Mouse (Mus musculus) erythroblast, embryonic 14.5 days (primary cell): ENCODE measurements around the gene Hnrnpab. TPM values are rescaled to one million over a fixed set of nuclear protein-coding genes. Genes with fewer than 3 reads are reported as not detected.
"Not testable (repeated sequence)": the region's sequence is repeated elsewhere in the genome, so short reads cannot be mapped to it uniquely, and the experiment has no call there.

ENCODE experiments used
- H3K27me3 ChIP-seq: 2 replicates; pipeline ENCODE4 v1.6.1; 2012; ENCODE audit warnings: inconsistent platforms; ENCODE audit not compliant: control insufficient read depth
- H3K36me3 ChIP-seq: 2 replicates; pipeline ENCODE4 v1.6.1; 2012; ENCODE audit warnings: mild to moderate bottlenecking, inconsistent platforms; ENCODE audit not compliant: control insufficient read depth
- H3K4me1 ChIP-seq: 2 replicates; pipeline ENCODE4 v1.6.1; 2012; ENCODE audit warnings: inconsistent platforms; ENCODE audit not compliant: control insufficient read depth
- H3K4me3 ChIP-seq: replicated peaks from 2 replicates; pipeline ENCODE3; 2012; ENCODE audit warnings: moderate library complexity, mild to moderate bottlenecking, inconsistent platforms
- H3K9me3 ChIP-seq: 2 replicates; pipeline ENCODE4 v1.6.1; 2012; ENCODE audit warnings: low read length, inconsistent platforms, mixed read lengths; ENCODE audit not compliant: control insufficient read depth
- GATA1 ChIP-seq: IDR thresholded peaks from 2 replicates; pipeline ENCODE4 v1.6.1; 2012; ENCODE audit warnings: low read length, inconsistent platforms, mixed read lengths
- TAL1 ChIP-seq: IDR thresholded peaks from 3 replicates; pipeline ENCODE4 v1.6.1; 2012; ENCODE audit warnings: low read length, inconsistent platforms, mixed read lengths
- polyA plus RNA-seq: library from polyadenylated mRNA; stranded (reverse); fragments of >175 nt; gene quantifications from 2 replicates; pipeline ENCODE4 v1.2.3, GENCODE M21; 2012

The Hnrnpab gene
- polyA plus RNA-seq, 1 experiment: 82.9 TPM

GRCm38 (mm10) chr11:51637971-51638414, 31.3 kb upstream of the Hnrnpab start:
- Histone ChIP-seq H3K36me3 (peaks cover 6% of the 10 kb centered on the region), H3K4me3 (peak overlapping the region; percentile 34), H3K9me3 (no peaks in the 10 kb centered on the region), H3K27me3 (peaks cover 8% of the 10 kb centered on the region), H3K4me1 (peaks cover 39% of the 10 kb centered on the region)
- no peak for TF ChIP-seq GATA1
- no peak for TF ChIP-seq TAL1

- Histone ChIP-seq H3K4me3 (peak overlapping the region; percentile 91), H3K27me3 (peaks cover 8% of the 10 kb centered on the region), H3K9me3 (no peaks in the 10 kb centered on the region), H3K4me1 (peaks cover 50% of the 10 kb centered on the region), H3K36me3 (peaks cover 10% of the 10 kb centered on the region)
- TF ChIP-seq TAL1 (no peak), GATA1 (no peak)
These were observed 29.7 kb upstream of the Hnrnpab start for GRCm38 (mm10) chr11:51636323-51636684.

DNA sequence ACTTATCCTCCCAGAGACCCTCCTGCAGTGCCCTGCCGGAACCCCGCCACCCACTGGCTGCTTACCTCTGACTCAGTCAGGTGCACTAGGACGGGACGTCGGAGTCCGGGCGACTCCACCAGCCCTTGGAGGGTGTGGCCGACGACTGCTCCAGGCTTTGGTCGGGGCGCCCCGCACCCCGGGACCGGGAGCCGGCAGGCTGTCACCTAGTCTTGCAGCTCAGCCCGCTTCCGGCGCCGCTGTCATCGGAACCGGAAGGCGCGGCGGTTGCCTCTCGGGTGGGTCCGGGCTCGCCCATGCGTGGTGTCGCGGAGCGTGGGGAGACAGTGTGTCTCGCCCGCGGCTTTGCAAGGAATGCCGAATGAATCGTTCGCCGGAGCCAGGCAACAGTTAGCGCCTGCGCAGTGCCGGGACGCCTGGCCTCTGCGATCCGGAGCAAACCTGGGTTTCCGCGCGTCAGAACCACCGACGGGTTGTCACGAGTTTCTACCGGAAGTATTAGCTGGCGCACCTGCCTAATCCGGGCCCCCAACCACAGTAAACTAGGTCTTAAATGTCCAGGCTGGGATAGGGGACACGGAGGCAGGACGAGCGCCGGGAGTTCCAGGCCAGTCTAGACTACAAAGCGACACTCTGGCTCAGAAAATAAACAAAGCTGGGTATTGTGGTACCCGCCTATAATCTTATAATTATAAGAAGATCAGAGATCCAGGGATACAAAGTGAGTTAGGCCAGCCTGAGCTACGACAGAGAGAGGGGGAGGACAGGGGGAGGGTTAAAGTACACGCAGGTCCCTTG, 29.1 kb upstream of the Hnrnpab start, which contains the start of gene Rmnd5b:
Rmnd5b (minus strand) TSS at position 372 of the 798 bp plus-strand sequence.
- Histone ChIP-seq H3K27me3 (peaks cover 8% of the 10 kb centered on the region), H3K36me3 (peaks cover 16% of the 10 kb centered on the region), H3K4me3 (peak within 1 kb of the TSS; percentile 91), H3K4me1 (peaks cover 53% of the 10 kb centered on the region), H3K9me3 (no peaks in the 10 kb centered on the region)
- no peak for TF ChIP-seq TAL1
- TF ChIP-seq GATA1: no peak

DNA sequence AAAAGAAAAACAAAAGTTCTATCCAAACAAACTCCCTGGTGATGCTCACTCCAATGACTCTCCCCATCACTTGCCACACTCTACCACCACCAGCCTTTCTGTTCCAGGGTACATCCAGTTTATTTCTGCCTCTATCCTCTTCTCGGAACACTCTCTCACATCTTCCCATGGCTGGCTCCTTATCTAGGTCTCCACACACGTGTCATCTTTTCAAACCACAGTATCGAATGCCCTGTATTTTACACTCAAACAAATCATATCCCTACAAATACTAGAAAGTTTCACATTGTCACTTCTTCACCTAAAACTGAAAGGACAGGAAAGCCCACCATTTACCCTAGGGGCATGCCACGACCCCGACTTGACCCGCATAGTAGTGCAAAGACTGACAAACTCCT, 28.5 kb upstream of the Hnrnpab start:
- Histone ChIP-seq H3K4me1 (peaks cover 54% of the 10 kb centered on the region), H3K4me3 (peak overlapping the region; percentile 91), H3K27me3 (peaks cover 8% of the 10 kb centered on the region), H3K36me3 (peaks cover 19% of the 10 kb centered on the region), H3K9me3 (no peaks in the 10 kb centered on the region)
- TF ChIP-seq TAL1: no peak
- no peak for TF ChIP-seq GATA1

GRCm38 (mm10) chr11:51633721-51634120, 27.1 kb upstream of the Hnrnpab start:
- Histone ChIP-seq H3K36me3 (peaks cover 31% of the 10 kb centered on the region), H3K27me3 (peaks cover 8% of the 10 kb centered on the region), H3K9me3 (no peaks in the 10 kb centered on the region), H3K4me3 (no peak overlapping the region), H3K4me1 (peaks cover 60% of the 10 kb centered on the region)
- TF ChIP-seq GATA1 (no peak), TAL1 (no peak)

DNA sequence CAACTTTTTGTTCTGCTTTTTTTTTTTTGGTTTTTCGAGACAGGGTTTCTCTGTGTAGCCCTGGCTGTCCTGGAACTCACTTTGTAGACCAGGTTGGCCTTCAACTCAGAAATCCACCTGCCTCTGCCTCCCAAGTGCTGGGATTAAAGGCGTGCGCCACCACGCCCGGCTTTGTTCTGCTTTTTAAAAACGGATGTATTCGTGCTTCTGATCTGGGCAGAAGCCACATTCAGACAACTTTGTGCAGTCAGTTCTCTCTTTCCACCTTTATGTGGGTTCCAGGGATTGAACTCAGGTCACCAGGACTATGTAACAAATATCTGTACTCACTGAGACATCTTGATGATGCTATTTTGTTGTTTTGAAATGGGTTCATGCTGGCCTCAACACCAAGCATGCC, 26.6 kb upstream of the Hnrnpab start:
- H3K9me3 ChIP-seq, H3K27me3 ChIP-seq, H3K4me3 ChIP-seq: not testable (repeated sequence)
- peaks cover 35% of the 10 kb centered on the region for H3K36me3 ChIP-seq
- H3K4me1 ChIP-seq: peaks cover 59% of the 10 kb centered on the region

DNA sequence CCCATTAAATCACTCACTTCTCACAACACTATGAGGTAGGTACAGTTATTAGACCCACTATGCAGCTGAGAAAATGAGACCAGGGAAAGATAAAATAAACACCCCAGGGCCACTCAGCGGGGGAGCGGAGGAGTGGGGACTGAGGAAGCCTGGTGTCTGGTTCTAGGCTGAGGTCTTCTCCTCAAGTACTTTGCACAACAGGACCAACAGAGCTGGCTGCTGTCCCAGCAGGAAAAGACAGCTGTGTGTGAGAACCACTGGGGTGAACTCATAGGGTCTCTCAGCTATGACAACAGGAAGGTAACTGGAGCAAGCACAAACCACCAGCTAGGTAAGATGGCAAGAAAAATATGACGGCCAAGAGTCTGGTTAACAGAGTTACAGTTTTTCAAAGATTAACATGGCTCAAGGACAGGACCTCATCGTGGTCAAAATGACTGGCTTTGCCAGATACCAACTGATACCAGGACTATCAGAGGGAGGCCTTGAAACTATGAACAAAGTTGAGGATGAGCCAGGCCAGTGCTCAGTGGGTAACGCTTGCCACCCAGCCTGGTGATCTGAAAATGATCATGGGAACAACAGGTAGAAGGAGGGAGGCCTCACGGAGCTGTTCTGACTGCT, 25.6 kb upstream of the Hnrnpab start:
- H3K27me3 ChIP-seq: no peaks in the 10 kb centered on the region
- no peaks in the 10 kb centered on the region for H3K9me3 ChIP-seq
- H3K4me1 ChIP-seq: peaks cover 56% of the 10 kb centered on the region
- H3K4me3 ChIP-seq: no peak overlapping the region
- TF ChIP-seq TAL1: no peak
- TF ChIP-seq GATA1: no peak
- peaks cover 44% of the 10 kb centered on the region for H3K36me3 ChIP-seq

- Histone ChIP-seq H3K36me3 (peaks cover 67% of the 10 kb centered on the region), H3K4me1 (peaks cover 50% of the 10 kb centered on the region), H3K4me3 (no peak overlapping the region), H3K9me3 (no peaks in the 10 kb centered on the region), H3K27me3 (no peaks in the 10 kb centered on the region)
- TF ChIP-seq GATA1: no peak
- TF ChIP-seq TAL1: no peak
These were observed 23.1 kb upstream of the Hnrnpab start for GRCm38 (mm10) chr11:51629651-51630314.

GRCm38 (mm10) chr11:51627907-51628306, 21.3 kb upstream of the Hnrnpab start:
- H3K4me3 ChIP-seq: no peak overlapping the region
- peaks cover 79% of the 10 kb centered on the region for H3K36me3 ChIP-seq
- H3K4me1 ChIP-seq: peaks cover 39% of the 10 kb centered on the region
- TF ChIP-seq TAL1: no peak
- TF ChIP-seq GATA1: no peak
- H3K27me3 ChIP-seq: no peaks in the 10 kb centered on the region
- H3K9me3 ChIP-seq: no peaks in the 10 kb centered on the region
